Mouse (Mus musculus) liver, embryonic 14.5 days (tissue): ENCODE results near the gene Paqr3.

Source experiments
- CTCF ChIP-seq: IDR thresholded peaks from 2 replicates; pipeline ENCODE4 v1.5.1; 2016; ENCODE audit warnings: antibody characterized with exemption, low read depth, control low read depth
- EP300 ChIP-seq: IDR thresholded peaks from 2 replicates; pipeline ENCODE4 v1.6.1; 2016; ENCODE audit warnings: antibody characterized with exemption, low read depth

DNA sequence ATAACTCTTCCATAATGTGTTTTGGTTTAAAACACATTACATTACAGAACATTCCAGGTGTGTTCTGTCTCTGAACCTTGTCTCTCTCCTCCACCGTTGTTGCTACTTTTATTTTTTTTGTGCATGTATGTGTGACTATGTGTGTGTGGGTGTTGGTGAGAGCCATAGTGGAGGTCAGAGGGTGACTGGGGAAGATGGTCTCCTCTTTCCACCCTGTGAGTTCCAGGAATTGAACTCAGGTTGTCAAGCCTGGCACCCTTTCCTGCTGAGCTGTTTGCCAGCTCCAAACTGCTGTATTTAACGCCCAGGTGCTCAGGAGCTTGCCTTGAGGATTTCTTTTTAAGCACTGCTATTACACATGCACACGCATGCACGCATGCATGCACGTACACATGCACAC lies 35.2 kb downstream of the Paqr3 start:
- TF ChIP-seq CTCF (no peak), EP300 (no peak)
